Mouse (Mus musculus) forebrain, embryonic 10.5 days (tissue): ENCODE data around the gene Rpl26. TPM values are rescaled to one million over a fixed set of nuclear protein-coding genes. Genes with fewer than 3 reads are reported as not detected.

Experiments
- DNase-seq: peaks from one replicate; pipeline ENCODE4 v3.0.0-alpha.2; 2017; ENCODE audit warnings: low spot score; ENCODE audit errors: extremely low spot score
- H3K27ac ChIP-seq: fragments of 300-500 bp; sonication (generic); 2 replicates; pipeline ENCODE4 v1.5.1; 2016; ENCODE audit warnings: mild to moderate bottlenecking
- H3K27me3 ChIP-seq: fragments of 300-500 bp; sonication (generic); 2 replicates; pipeline ENCODE4 v1.6.1; 2016; ENCODE audit warnings: mild to moderate bottlenecking; ENCODE audit not compliant: poor library complexity, severe bottlenecking
- H3K36me3 ChIP-seq: fragments of 300-500 bp; sonication (generic); replicated peaks from 2 replicates; pipeline ENCODE4 v1.6.1; 2016; ENCODE audit warnings: mild to moderate bottlenecking, moderate library complexity
- H3K4me1 ChIP-seq: fragments of 300-500 bp; sonication (generic); 2 replicates; pipeline ENCODE4 v1.6.1; 2016
- H3K4me3 ChIP-seq: fragments of 300-500 bp; sonication (generic); 2 replicates; pipeline ENCODE4 v1.5.1; 2016; ENCODE audit warnings: mild to moderate bottlenecking, moderate library complexity
- H3K9me3 ChIP-seq: fragments of 300-500 bp; sonication (generic); 2 replicates; pipeline ENCODE4 v1.6.1; 2016; ENCODE audit warnings: mild to moderate bottlenecking, moderate library complexity
- WGBS: fragments of 180-500 bp; shearing (Covaris S2); methylation state at CpG from one replicate; pipeline ENCODE4 v1.1.7; 2016; 5-methylcytosine and 5-hydroxymethylcytosine counted together
- polyA plus RNA-seq: library from polyadenylated mRNA; unstranded; fragments of >200 nt; fragmentation: Nextera tagmentation; extraction: Ambion mirVana; gene quantifications from 2 replicates; pipeline ENCODE4 v1.2.1, GENCODE M21; 2016

Gene Rpl26
- 1,077 and 1,081 TPM in 2 replicates for polyA plus RNA-seq

- Histone ChIP-seq H3K9me3 (no peaks in the 10 kb centered on the region), H3K4me3 (peak within 1 kb of the TSS; percentile 97), H3K27ac (peak within 1 kb of the TSS; percentile 98), H3K36me3 (peaks cover 42% of the 10 kb centered on the region), H3K4me1 (peaks cover 16% of the 10 kb centered on the region), H3K27me3 (no peaks in the 10 kb centered on the region; the same call in 1 of the 2 replicates)
- peak; percentile 99 for DNase-seq
- under 1% methylated on average over 52 of the region's 52 CpGs for WGBS
These were observed at the start of gene Rpl26 for GRCm38 (mm10) chr11:68901351-68902046. Gene Rpl26 (plus strand): TSS chr11:68901583.

GRCm38 (mm10) chr11:68851644-68852485 lies 49.5 kb upstream of the Rpl26 start:
- H3K27me3 ChIP-seq: no peaks in the 10 kb centered on the region
- H3K4me1 ChIP-seq: peaks cover 31% of the 10 kb centered on the region
- no peaks in the 10 kb centered on the region for H3K9me3 ChIP-seq
- peak overlapping the region; percentile 89 for H3K27ac ChIP-seq
- peak overlapping the region; percentile 70 for H3K4me3 ChIP-seq
- no peaks in the 10 kb centered on the region for H3K36me3 ChIP-seq
- 6% methylated on average over 13 of the region's 13 CpGs for WGBS
- no peak for DNase-seq

DNA sequence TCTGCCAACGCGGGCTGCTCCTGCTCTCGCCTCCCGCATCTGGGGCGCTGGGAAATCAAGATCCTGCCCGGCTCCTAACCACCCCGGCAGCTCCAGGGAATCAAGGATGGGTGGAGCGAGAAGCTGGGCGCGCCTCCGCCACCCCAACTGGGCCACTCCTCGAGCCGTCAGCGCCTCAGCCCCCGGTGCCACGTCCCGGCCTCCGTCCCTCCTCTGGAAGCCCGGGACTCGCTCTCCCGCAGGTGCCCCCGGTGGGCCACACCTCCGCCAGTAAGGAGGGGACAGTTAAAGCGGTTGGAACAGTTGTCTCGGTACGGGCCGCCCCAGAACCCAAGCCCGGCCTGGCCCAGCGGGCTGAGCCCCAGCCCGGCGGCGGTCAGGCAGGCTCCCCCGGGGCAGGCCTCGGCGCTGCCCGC lies 48.9 kb upstream of the Rpl26 start:
- Histone ChIP-seq H3K9me3 (no peaks in the 10 kb centered on the region), H3K4me1 (peaks cover 31% of the 10 kb centered on the region), H3K27me3 (no peaks in the 10 kb centered on the region), H3K4me3 (peak overlapping the region; percentile 70), H3K27ac (peak overlapping the region; percentile 89), H3K36me3 (no peaks in the 10 kb centered on the region)
- DNase-seq: peak; percentile 60
- WGBS: under 1% methylated on average over 36 of the region's 36 CpGs

DNA sequence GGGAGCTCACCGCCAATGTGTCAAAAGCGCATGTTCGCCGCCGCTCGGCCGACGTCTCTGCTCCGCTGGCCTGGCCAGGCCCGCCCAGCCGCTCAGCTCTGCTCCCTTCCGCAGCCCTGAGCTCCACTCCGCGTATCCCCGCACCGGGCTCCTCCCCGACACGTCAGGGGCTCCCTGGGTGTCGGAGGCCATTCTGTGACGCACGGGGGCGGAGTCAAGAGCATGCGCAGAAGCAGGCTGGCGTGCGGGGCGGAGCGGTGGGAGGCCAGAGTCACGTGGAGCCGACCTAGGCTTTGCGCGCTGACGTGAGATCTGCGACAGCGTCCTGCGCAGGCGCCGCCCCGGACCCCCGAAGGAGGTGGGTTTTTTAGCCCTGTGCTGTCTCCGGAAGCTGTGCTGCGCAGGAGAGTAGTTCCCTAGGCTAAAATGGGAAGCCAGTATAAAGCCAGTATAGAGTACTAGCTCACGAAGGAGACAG lies 48.4 kb upstream of the Rpl26 start:
- no peaks in the 10 kb centered on the region for H3K36me3 ChIP-seq
- peaks cover 31% of the 10 kb centered on the region for H3K4me1 ChIP-seq
- peak; percentile 100 for DNase-seq
- H3K4me3 ChIP-seq: peak overlapping the region; percentile 70
- H3K27ac ChIP-seq: peak overlapping the region; percentile 89
- under 1% methylated on average over 42 of the region's 42 CpGs for WGBS
- H3K9me3 ChIP-seq: no peaks in the 10 kb centered on the region
- no peaks in the 10 kb centered on the region for H3K27me3 ChIP-seq

- Histone ChIP-seq H3K36me3 (no peaks in the 10 kb centered on the region), H3K4me3 (peak overlapping the region; percentile 70), H3K4me1 (peaks cover 31% of the 10 kb centered on the region), H3K9me3 (no peaks in the 10 kb centered on the region), H3K27me3 (no peaks in the 10 kb centered on the region), H3K27ac (peak overlapping the region; percentile 89)
- 52% methylated on average over 14 of the region's 14 CpGs for WGBS
- no peak for DNase-seq
These were observed 47.6 kb upstream of the Rpl26 start for GRCm38 (mm10) chr11:68853611-68854401.

DNA sequence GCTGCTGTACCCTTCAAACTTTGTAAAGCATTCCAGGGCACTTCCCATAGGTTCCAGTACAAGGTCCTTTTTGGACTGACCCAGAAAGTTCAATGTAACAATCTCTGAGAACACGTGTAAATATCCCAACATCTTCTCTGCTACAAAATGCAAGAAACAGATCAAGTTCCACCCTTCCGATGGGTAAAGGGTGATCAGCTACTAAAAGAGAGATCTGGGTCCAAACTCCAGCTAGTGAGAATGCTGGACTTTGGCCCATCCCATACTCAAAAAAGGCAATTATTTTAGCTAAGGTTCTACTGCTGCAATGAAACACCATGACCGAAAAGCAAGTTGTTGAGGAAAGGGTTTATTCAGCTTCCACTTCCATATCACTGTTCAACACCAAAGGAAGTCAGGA lies 46.8 kb upstream of the Rpl26 start:
- DNase-seq: no peak
- 84% methylated on average over 3 of the region's 3 CpGs for WGBS
- H3K9me3 ChIP-seq: no peaks in the 10 kb centered on the region
- no peak overlapping the region for H3K27ac ChIP-seq
- H3K4me3 ChIP-seq: no peak overlapping the region
- no peaks in the 10 kb centered on the region for H3K36me3 ChIP-seq
- no peaks in the 10 kb centered on the region for H3K27me3 ChIP-seq
- peaks cover 29% of the 10 kb centered on the region for H3K4me1 ChIP-seq

- Histone ChIP-seq H3K36me3 (no peaks in the 10 kb centered on the region), H3K27ac (no peak overlapping the region), H3K4me3 (no peak overlapping the region), H3K9me3 (no peaks in the 10 kb centered on the region), H3K27me3 (no peaks in the 10 kb centered on the region), H3K4me1 (peaks cover 14% of the 10 kb centered on the region)
- 92% methylated on average over 3 of the region's 3 CpGs for WGBS
- no peak for DNase-seq
These were observed 44.1 kb upstream of the Rpl26 start for GRCm38 (mm10) chr11:68857329-68857728.

- Histone ChIP-seq H3K9me3 (no peaks in the 10 kb centered on the region), H3K36me3 (no peaks in the 10 kb centered on the region), H3K4me1 (peaks cover 6% of the 10 kb centered on the region), H3K27ac (no peak overlapping the region), H3K27me3 (no peaks in the 10 kb centered on the region), H3K4me3 (no peak overlapping the region)
- DNase-seq: no peak
- WGBS: 88% methylated on average over 8 of the region's 8 CpGs
These were observed 41.3 kb upstream of the Rpl26 start for GRCm38 (mm10) chr11:68859943-68860593.

GRCm38 (mm10) chr11:68862260-68862659 lies 39.1 kb upstream of the Rpl26 start:
- H3K4me1 ChIP-seq: peaks cover 6% of the 10 kb centered on the region
- H3K9me3 ChIP-seq: no peaks in the 10 kb centered on the region
- H3K36me3 ChIP-seq: no peaks in the 10 kb centered on the region
- no peak for DNase-seq
- no peaks in the 10 kb centered on the region for H3K27me3 ChIP-seq
- WGBS: 86% methylated on average over 2 of the region's 2 CpGs
- no peak overlapping the region for H3K4me3 ChIP-seq
- no peak overlapping the region for H3K27ac ChIP-seq

- no peak overlapping the region for H3K27ac ChIP-seq
- H3K36me3 ChIP-seq: no peaks in the 10 kb centered on the region
- WGBS: 72% methylated on average over 4 of the region's 4 CpGs
- no peaks in the 10 kb centered on the region for H3K27me3 ChIP-seq
- H3K4me1 ChIP-seq: peaks cover 6% of the 10 kb centered on the region
- no peaks in the 10 kb centered on the region for H3K9me3 ChIP-seq
- no peak for DNase-seq
- no peak overlapping the region for H3K4me3 ChIP-seq
These were observed 37.7 kb upstream of the Rpl26 start for GRCm38 (mm10) chr11:68863631-68864091.

DNA sequence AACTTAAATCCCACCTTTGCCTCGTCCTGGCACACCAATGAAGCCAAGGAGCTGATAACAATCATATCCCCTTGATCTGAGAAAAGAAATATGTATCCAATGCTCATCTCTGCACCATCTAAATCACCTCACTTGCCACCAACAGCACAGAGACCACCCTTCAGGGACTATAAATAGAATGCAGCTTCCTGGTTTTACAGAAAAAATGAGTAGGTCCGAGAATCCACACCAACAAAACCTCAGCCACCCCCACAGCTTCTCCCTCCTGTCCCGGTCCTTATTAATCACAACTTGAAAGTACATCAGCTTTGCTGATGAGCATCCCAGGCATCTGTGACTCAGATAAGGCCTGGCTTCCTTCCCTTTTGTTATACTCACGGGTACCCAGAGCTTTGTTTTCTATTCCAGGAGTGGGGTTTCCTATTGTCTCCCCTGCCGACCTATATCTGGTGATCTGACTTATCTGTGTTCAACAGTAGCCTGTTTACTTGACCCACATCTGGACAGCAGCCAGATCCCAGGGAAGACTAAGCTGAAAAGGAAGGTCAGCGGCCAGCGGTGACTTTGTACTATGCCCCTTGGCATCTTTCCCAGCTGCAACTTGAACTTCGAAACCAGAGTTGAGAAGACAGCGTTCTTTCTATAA lies 36.7 kb upstream of the Rpl26 start:
- H3K27me3 ChIP-seq: no peaks in the 10 kb centered on the region
- H3K9me3 ChIP-seq: no peaks in the 10 kb centered on the region
- no peak for DNase-seq
- H3K4me1 ChIP-seq: peaks cover 6% of the 10 kb centered on the region
- WGBS: 70% methylated on average over 9 of the region's 9 CpGs
- H3K27ac ChIP-seq: no peak overlapping the region
- H3K36me3 ChIP-seq: no peaks in the 10 kb centered on the region
- no peak overlapping the region for H3K4me3 ChIP-seq
